Mouse (Mus musculus) hindbrain, embryonic 13.5 days (tissue): Measurements from ENCODE around the gene Gpr162. TPM values are rescaled to one million over a fixed set of nuclear protein-coding genes. Genes with fewer than 3 reads are reported as not detected.

ENCODE experiments used
- polyA plus RNA-seq: library from polyadenylated mRNA; unstranded; fragments of >200 nt; fragmentation: Nextera tagmentation; extraction: Ambion mirVana; gene quantifications from 2 replicates; pipeline ENCODE4 v1.2.1, GENCODE M21; 2015

Gpr162 gene
- polyA plus RNA-seq, 1 experiment from 2014 or later, result 22.5 TPM

Other genes with a start within 250 kb of the Gpr162 start
- 0.06 and 0.16 TPM in 2 replicates for gene C1s2, start 227.9 kb downstream of the Gpr162 start, polyA plus RNA-seq
- 38.5 and 52.2 TPM in 2 replicates for gene Lpcat3, start 201.0 kb downstream of the Gpr162 start, polyA plus RNA-seq
- gene Emg1, start 151.8 kb downstream of the Gpr162 start, polyA plus RNA-seq, result 111 and 118 TPM in 2 replicates
- gene Phb2, start 151.6 kb downstream of the Gpr162 start, polyA plus RNA-seq, result 254 and 257 TPM in 2 replicates
- 5.0 and 5.9 TPM in 2 replicates for gene Ptpn6, start 125.3 kb downstream of the Gpr162 start, polyA plus RNA-seq
- 670 and 677 TPM in 2 replicates for gene Grcc10, start 122.6 kb downstream of the Gpr162 start, polyA plus RNA-seq
- not detected in 2 replicates for gene Gm45234, start 108.0 kb downstream of the Gpr162 start, polyA plus RNA-seq
- 21.6 and 22.7 TPM in 2 replicates for gene Atn1, start 107.5 kb downstream of the Gpr162 start, polyA plus RNA-seq
- 53.2 and 58.7 TPM in 2 replicates for gene Eno2, start 94.3 kb downstream of the Gpr162 start, polyA plus RNA-seq
- gene Lrrc23, start 84.3 kb downstream of the Gpr162 start, polyA plus RNA-seq, result 4.0 and 6.3 TPM in 2 replicates
- gene Spsb2, start 55.3 kb downstream of the Gpr162 start, polyA plus RNA-seq, result 7.8 and 8.4 TPM in 2 replicates
- 361 and 374 TPM in 2 replicates for gene Tpi1, start 49.7 kb downstream of the Gpr162 start, polyA plus RNA-seq
- 189 and 200 TPM in 2 replicates for gene Usp5, start 34.5 kb downstream of the Gpr162 start, polyA plus RNA-seq
- gene Cdca3, start 34.4 kb downstream of the Gpr162 start, polyA plus RNA-seq, result 42.6 and 51.2 TPM in 2 replicates
- gene Gnb3, start 23.7 kb downstream of the Gpr162 start, polyA plus RNA-seq, result 0.78 and 1.3 TPM in 2 replicates
- gene P3h3, start 6.2 kb downstream of the Gpr162 start, polyA plus RNA-seq, result 16.4 and 19.1 TPM in 2 replicates
- 0.14 and 0.19 TPM in 2 replicates for gene Cd4, start 24.2 kb upstream of the Gpr162 start, polyA plus RNA-seq
- gene Lag3, start 47.7 kb upstream of the Gpr162 start, polyA plus RNA-seq, result 2.4 and 2.6 TPM in 2 replicates
- gene Ptms, start 56.1 kb upstream of the Gpr162 start, polyA plus RNA-seq, result 744 and 801 TPM in 2 replicates
- 481 and 505 TPM in 2 replicates for gene Mlf2, start 67.4 kb upstream of the Gpr162 start, polyA plus RNA-seq
- gene Cops7a, start 101.6 kb upstream of the Gpr162 start, polyA plus RNA-seq, result 89.3 and 94.5 TPM in 2 replicates
- 29.3 and 31.6 TPM in 2 replicates for gene Pianp, start 132.7 kb upstream of the Gpr162 start, polyA plus RNA-seq
- 17.7 and 20.4 TPM in 2 replicates for gene Zfp384, start 145.2 kb upstream of the Gpr162 start, polyA plus RNA-seq
- 168 and 175 TPM in 2 replicates for gene Ing4, start 175.8 kb upstream of the Gpr162 start, polyA plus RNA-seq
- gene Acrbp, start 185.7 kb upstream of the Gpr162 start, polyA plus RNA-seq, result 17.5 and 19.7 TPM in 2 replicates
- 0.55 and 0.65 TPM in 2 replicates for gene Lpar5, start 203.9 kb upstream of the Gpr162 start, polyA plus RNA-seq
- 123 and 126 TPM in 2 replicates for gene Chd4, start 232.0 kb upstream of the Gpr162 start, polyA plus RNA-seq